16 mouse cellular contexts compared by ENCODE assay signal in genomic region chr15:77913054-77913453, GRCm38 (mm10). TPM values are rescaled to one million over a fixed set of nuclear protein-coding genes. Genes with fewer than 3 reads are reported as not detected.
DNase-seq lines count a peak whose midpoint lies in the region; ATAC-seq and TF ChIP-seq lines count a peak whose summit lies in the region.
"Had no signal": no experiment of that assay in that cellular context is flagged by ENCODE, and none has a peak within 500 bp of the region (broad histone marks: within the 10 kb centered on the region; RNA-seq: fewer than 3 reads in every experiment).

No protein-coding gene starts in this region.

- H3K27me3 ChIP-seq in heart, embryonic 15.5 days, result no peaks in the 10 kb centered on the region
- H3K27me3 ChIP-seq in limb, embryonic 10.5 days (ENCODE audit: low read depth, poor library complexity, severe bottlenecking), result no peaks in the 10 kb centered on the region
- H3K27me3 ChIP-seq: stomach, embryonic 15.5 days had no signal

- H3K36me3 ChIP-seq in heart, embryonic 15.5 days, result peaks cover 30% of the 10 kb centered on the region
- peaks cover 44% of the 10 kb centered on the region for H3K36me3 ChIP-seq in limb, embryonic 10.5 days

- 74% methylated on average over 8 of the region's 8 CpGs for WGBS in heart, embryonic 15.5 days
- 87% methylated on average over 8 of the region's 8 CpGs for WGBS in limb, embryonic 10.5 days

- no peaks in the 10 kb centered on the region for H3K9me3 ChIP-seq in heart, embryonic 15.5 days (replicated peaks)
- no peaks in the 10 kb centered on the region for H3K9me3 ChIP-seq in limb, embryonic 10.5 days (replicated peaks)
- H3K9me3 ChIP-seq: stomach, embryonic 15.5 days had no signal

- TF ChIP-seq CTCF in layer of hippocampus, adult 2 months (conservative IDR thresholded peaks at IDR 0.05), result no peak

- peaks cover 30% of the 10 kb centered on the region for H3K4me1 ChIP-seq in heart, embryonic 15.5 days (replicated peaks)
- H3K4me1 ChIP-seq in brown adipose tissue, adult 24 weeks (ENCODE audit: control insufficient read depth, insufficient read depth, insufficient read length, low read length), result peaks cover 29% of the 10 kb centered on the region
- H3K4me1 ChIP-seq in limb, embryonic 10.5 days, result peaks cover 33% of the 10 kb centered on the region

- H3K27ac ChIP-seq in heart, embryonic 15.5 days, result peak overlapping the region; percentile 63
- peak overlapping the region; percentile 68; the same call in 1 of the 2 replicates for H3K27ac ChIP-seq in layer of hippocampus, adult 2 months
- peak overlapping the region; percentile 92 for H3K27ac ChIP-seq in brown adipose tissue, adult 24 weeks (replicated peaks; ENCODE audit: low read depth, low read length)
- H3K27ac ChIP-seq in limb, embryonic 10.5 days, result peak overlapping the region; percentile 66
- H3K27ac ChIP-seq: macrophage; stomach, embryonic 15.5 days had no signal

- ATAC-seq in heart, embryonic 15.5 days (replicated peaks; ENCODE audit: insufficient number of reproducible peaks, insufficient read depth, low FRiP score, low read depth), result no peak
- ATAC-seq: CD4-positive, CD25-positive, alpha-beta regulatory T cell, adult 4 months had no signal

- intact Hi-C loops in heart, postnatal 14 days (cut with DNase I), result no loop called here

- no peak overlapping the region for H3K9ac ChIP-seq in heart, embryonic 15.5 days
- H3K9ac ChIP-seq: stomach, embryonic 15.5 days had no signal

- H3K4me2 ChIP-seq in heart, embryonic 15.5 days, result no peak overlapping the region
- H3K4me2 ChIP-seq: heart, embryonic 11.5 days; stomach, embryonic 15.5 days had no signal

- no peak overlapping the region for H3K4me3 ChIP-seq in heart, embryonic 15.5 days
- no peak overlapping the region for H3K4me3 ChIP-seq in layer of hippocampus, adult 2 months
- H3K4me3 ChIP-seq in brown adipose tissue, adult 24 weeks (ENCODE audit: insufficient read depth, low read depth, low read length), result no peak overlapping the region
- H3K4me3 ChIP-seq in limb, embryonic 10.5 days, result no peak overlapping the region
- H3K4me3 ChIP-seq: left cerebral cortex, adult 2 months; stomach, embryonic 15.5 days had no signal

- DNase-seq in heart, postnatal 14 days, result no peak
- DNase-seq in layer of hippocampus, adult 2 months (ENCODE audit: low spot score in 2 of 2), result no peak
- no peak for DNase-seq in layer of hippocampus, postnatal 10 days (ENCODE audit: low spot score in 2 of 2)
- DNase-seq in limb, embryonic 10.5 days (ENCODE audit: low spot score), result no peak
- DNase-seq in thymus, postnatal 36 days, result no peak
- no peak for DNase-seq in thymus, adult 18-20 months
- DNase-seq: cerebellum, postnatal 14 days; midbrain, embryonic 14.5 days; right cerebral cortex, postnatal 4 days had no signal

RNA-seq across cellular contexts. Expression of gene Txn2, which starts 15.8 kb away (rescaled TPM):
- 251 and 280 TPM in 2 replicates for polyA plus RNA-seq in heart, embryonic 15.5 days (2015; fragmentation: Nextera tagmentation; extraction: Ambion mirVana)
- 100 to 1,000 TPM; 234 to 248 TPM for total RNA-seq in heart, postnatal 14 days (2021)
- 100 to 1,000 TPM; 119 to 136 TPM for total RNA-seq in layer of hippocampus, adult 2 months (2021)
- 100 to 1,000 TPM; 107 to 111 TPM for total RNA-seq in layer of hippocampus, postnatal 10 days (2021)
- 696 and 736 TPM in 2 replicates for polyA plus RNA-seq in brown adipose tissue, adult 24 weeks (2012; ENCODE audit: insufficient read depth, insufficient read length, missing spikeins)
- polyA plus RNA-seq in limb, embryonic 10.5 days (2016; fragmentation: Nextera tagmentation; extraction: Ambion mirVana), result 287 and 339 TPM in 2 replicates

RNA-seq across cellular contexts. Expression of gene Foxred2, which starts 43.5 kb away (rescaled TPM):
- polyA plus RNA-seq in heart, embryonic 15.5 days (2015; fragmentation: Nextera tagmentation; extraction: Ambion mirVana), result 0.48 and 1.2 TPM in 2 replicates
- total RNA-seq in heart, postnatal 14 days (2021), result under 1 TPM; 0.41 to 0.59 TPM
- 10 to 100 TPM; 11.1 to 11.7 TPM for total RNA-seq in layer of hippocampus, adult 2 months (2021)
- total RNA-seq in layer of hippocampus, postnatal 10 days (2021), result 10 to 100 TPM; 11.5 to 12.7 TPM
- 0.67 and 0.79 TPM in 2 replicates for polyA plus RNA-seq in brown adipose tissue, adult 24 weeks (2012; ENCODE audit: insufficient read depth, insufficient read length, missing spikeins)
- 7.3 and 7.7 TPM in 2 replicates for polyA plus RNA-seq in limb, embryonic 10.5 days (2016; fragmentation: Nextera tagmentation; extraction: Ambion mirVana)

RNA-seq across cellular contexts. Expression of gene Eif3d, which starts 57.6 kb away (rescaled TPM):
- 108 and 130 TPM in 2 replicates for polyA plus RNA-seq in heart, embryonic 15.5 days (2015; fragmentation: Nextera tagmentation; extraction: Ambion mirVana)
- 10 to 100 TPM; 72.3 to 75.6 TPM for total RNA-seq in heart, postnatal 14 days (2021)
- 100 to 1,000 TPM in 1 of 2 experiments, 10 to 100 TPM in 1; 94.7 to 103 TPM for total RNA-seq in layer of hippocampus, adult 2 months (2021)
- total RNA-seq in layer of hippocampus, postnatal 10 days (2021), result 100 to 1,000 TPM; 106 to 118 TPM
- polyA plus RNA-seq in brown adipose tissue, adult 24 weeks (2012; ENCODE audit: insufficient read depth, insufficient read length, missing spikeins), result 57.6 and 63.5 TPM in 2 replicates
- 260 and 285 TPM in 2 replicates for polyA plus RNA-seq in limb, embryonic 10.5 days (2016; fragmentation: Nextera tagmentation; extraction: Ambion mirVana)

Comparison
In these comparisons a context has a peak if more than half of its experiments do, and no peak if none do; other contexts are left out.
1. RNA of gene Foxred2, which starts 43.5 kb away (total RNA-seq): 11.5 to 12.7 TPM in layer of hippocampus, postnatal 10 days and 11.1 to 11.7 TPM in layer of hippocampus, adult 2 months; 0.41 to 0.59 TPM in heart, postnatal 14 days; every median in the first group is over 4 times any median in the second.
2. Peak in every context shown above with its lines, with median percentiles within 50 percentile points of each other: H3K27ac ChIP-seq.